ENCODE assay signal across 13 mouse cellular contexts in genomic region chr9:91004214-91004613, GRCm38 (mm10).
DNase-seq lines count a peak whose midpoint lies in the region; ATAC-seq and TF ChIP-seq lines count a peak whose summit lies in the region.
"Had no signal": no experiment of that assay in that cellular context is flagged by ENCODE, and none has a peak within 500 bp of the region (broad histone marks: within the 10 kb centered on the region; RNA-seq: fewer than 3 reads in every experiment).

No protein-coding gene starts in this region.

- H3K4me1 ChIP-seq in kidney, embryonic 15.5 days: no peaks in the 10 kb centered on the region
- H3K4me1 ChIP-seq: heart, embryonic 15.5 days had no signal

- no peak overlapping the region for H3K4me3 ChIP-seq in kidney, embryonic 15.5 days (replicated peaks)
- H3K4me3 ChIP-seq: heart, embryonic 15.5 days had no signal

- H3K27ac ChIP-seq in kidney, embryonic 15.5 days: no peak overlapping the region
- H3K27ac ChIP-seq: heart, embryonic 15.5 days had no signal

- peak; percentile 1 for DNase-seq in cerebellum, adult 9-10 months
- DNase-seq in cerebellum, adult 9-11 months: no peak
- no peak for DNase-seq in kidney, adult 11 months
- peak; percentile 71 for DNase-seq in brain, embryonic 14.5 days (ENCODE audit: low read depth)
- peak; percentile 80 for DNase-seq in gastrocnemius, postnatal 10 days
- DNase-seq in thymus, postnatal 4 days: no peak
- DNase-seq: liver; thymus, postnatal 25 days had no signal

- H3K9me3 ChIP-seq in kidney, embryonic 15.5 days (replicated peaks): no peaks in the 10 kb centered on the region
- H3K9me3 ChIP-seq: heart, embryonic 15.5 days had no signal

- 0 out of 2 replicates have a peak, but pooled peaks have one; percentile 52 for ATAC-seq in kidney, embryonic 15.5 days (replicated peaks; ENCODE audit: low FRiP score)
- ATAC-seq in megakaryocyte-erythroid progenitor cell, adult 5-6 weeks (replicated peaks; ENCODE audit: low FRiP score, low TSS enrichment, poor library complexity, severe bottlenecking): no peak
- ATAC-seq: intestine, postnatal 0 days; lung, postnatal 0 days had no signal

- no peak overlapping the region for H3K9ac ChIP-seq in kidney, embryonic 15.5 days
- H3K9ac ChIP-seq: heart, embryonic 15.5 days had no signal

- WGBS in kidney, embryonic 15.5 days: 40% methylated on average over 4 of the region's 4 CpGs

- no peak for TF ChIP-seq CTCF in brain, embryonic 14.5 days (IDR thresholded peaks at IDR 0.05; ENCODE audit: borderline replicate concordance, extremely low read depth, insufficient read depth, insufficient read length)

- H3K27me3 ChIP-seq in kidney, embryonic 15.5 days: no peaks in the 10 kb centered on the region
- H3K27me3 ChIP-seq: heart, embryonic 15.5 days had no signal

- no peaks in the 10 kb centered on the region for H3K36me3 ChIP-seq in kidney, embryonic 15.5 days
- H3K36me3 ChIP-seq: heart, embryonic 15.5 days had no signal

- no peak overlapping the region for H3K4me2 ChIP-seq in kidney, embryonic 15.5 days
- H3K4me2 ChIP-seq: heart, embryonic 15.5 days had no signal

- TF ChIP-seq POLR2A in brain, embryonic 14.5 days (IDR thresholded peaks at IDR 0.05; ENCODE audit: borderline replicate concordance, extremely low read depth, insufficient read depth, insufficient read length, poor library complexity, severe bottlenecking): no peak

Comparison
In these comparisons a context has a peak if more than half of its experiments do, and no peak if none do; other contexts are left out.
1. DNase-seq: peak in cerebellum, adult 9-10 months (single experiment), brain, embryonic 14.5 days (single experiment) and gastrocnemius, postnatal 10 days (single experiment); none in cerebellum, adult 9-11 months (single experiment), kidney, adult 11 months (single experiment) and thymus, postnatal 4 days (single experiment).